Mouse (Mus musculus) limb, embryonic 11.5 days (tissue): ENCODE measurements at regions not wholly inside any gene's neighbourhood (a gene's known extent, or its start where the extent isn't known, plus 50 kb on each side); places are given as distances from the start of the nearest gene placed in this dataset.

Experiments
- ATAC-seq: fragments of 200-750 bp; cut with Nextera tagmentation; 2 replicates; pipeline ENCODE4 v1.8.0; 2017; ENCODE audit warnings: low read depth; ENCODE audit not compliant: insufficient number of reproducible peaks, low FRiP score, low TSS enrichment
- DNase-seq: peaks from one replicate; pipeline ENCODE4 v3.0.0-alpha.2; 2015; ENCODE audit warnings: low spot score
- H3K27ac ChIP-seq: fragments of 300-500 bp; sonication (generic); replicated peaks from 2 replicates; pipeline ENCODE4 v1.5.1; 2014; ENCODE audit warnings: low read depth, mild to moderate bottlenecking, low read length
- H3K27me3 ChIP-seq: fragments of 300-500 bp; sonication (generic); 2 replicates; pipeline ENCODE4 v1.6.1; 2014; ENCODE audit warnings: mild to moderate bottlenecking, low read length, mixed read lengths; ENCODE audit not compliant: control insufficient read depth, insufficient read depth
- H3K36me3 ChIP-seq: fragments of 300-500 bp; sonication (generic); 2 replicates; pipeline ENCODE4 v1.6.1; 2014; ENCODE audit warnings: mild to moderate bottlenecking, low read length, moderate library complexity, mixed read lengths; ENCODE audit not compliant: control insufficient read depth, insufficient read depth
- H3K4me1 ChIP-seq: fragments of 300-500 bp; sonication (generic); 2 replicates; pipeline ENCODE4 v1.6.1; 2014; ENCODE audit warnings: low read length, mixed read lengths; ENCODE audit not compliant: control insufficient read depth, insufficient read depth
- H3K4me2 ChIP-seq: fragments of 300-500 bp; sonication (generic); 2 replicates; pipeline ENCODE4 v1.6.1; 2014; ENCODE audit warnings: low read depth, mild to moderate bottlenecking, moderate library complexity; ENCODE audit not compliant: severe bottlenecking
- H3K4me3 ChIP-seq: fragments of 300-500 bp; sonication (generic); 2 replicates; pipeline ENCODE4 v1.5.1; 2014; ENCODE audit warnings: low read depth, low read length
- H3K9ac ChIP-seq: fragments of 300-500 bp; sonication (generic); 2 replicates; pipeline ENCODE4 v1.6.1; 2014; ENCODE audit warnings: mild to moderate bottlenecking, low read length
- H3K9me3 ChIP-seq: fragments of 300-500 bp; sonication (generic); 2 replicates; pipeline ENCODE4 v1.6.1; 2016; ENCODE audit warnings: low read length; ENCODE audit not compliant: control insufficient read depth
- WGBS: fragments of 180-500 bp; shearing (Covaris S2); extraction: QIAGEN DNeasy Blood & Tissue Kit; methylation state at CpG from one replicate; pipeline ENCODE4 v1.1.7; 2014; 5-methylcytosine and 5-hydroxymethylcytosine counted together

DNA sequence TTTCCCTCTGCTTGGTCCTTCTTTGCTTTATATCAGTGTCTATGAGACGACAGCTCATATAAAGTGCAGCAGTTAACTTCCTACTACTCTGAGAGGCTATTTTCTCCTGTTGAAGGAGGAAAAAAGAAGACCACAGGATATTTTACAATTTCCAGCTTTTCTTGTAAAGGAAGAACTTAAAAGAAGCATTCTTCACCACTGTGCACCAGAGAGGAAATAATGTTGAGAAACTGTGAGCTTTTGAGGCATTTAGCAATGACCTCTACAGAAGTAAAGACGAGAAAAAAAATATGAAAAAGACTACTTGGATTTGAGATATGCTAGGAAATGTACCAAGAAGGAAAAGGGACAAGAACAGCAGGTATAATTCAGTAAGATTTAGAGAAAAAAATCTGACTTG is 134.5 kb downstream of the Kcnj2 start:
- H3K4me3 ChIP-seq = no peak overlapping the region
- H3K4me1 ChIP-seq = no peaks in the 10 kb centered on the region
- H3K9me3 ChIP-seq = no peaks in the 10 kb centered on the region
- no peaks in the 10 kb centered on the region for H3K27me3 ChIP-seq
- no peaks in the 10 kb centered on the region for H3K36me3 ChIP-seq
- no peak overlapping the region for H3K9ac ChIP-seq
- no peak overlapping the region for H3K27ac ChIP-seq
- WGBS = 72% methylated on average over 2 of the region's 2 CpGs
- no peak overlapping the region for H3K4me2 ChIP-seq
- no peak for ATAC-seq
- DNase-seq = no peak

DNA sequence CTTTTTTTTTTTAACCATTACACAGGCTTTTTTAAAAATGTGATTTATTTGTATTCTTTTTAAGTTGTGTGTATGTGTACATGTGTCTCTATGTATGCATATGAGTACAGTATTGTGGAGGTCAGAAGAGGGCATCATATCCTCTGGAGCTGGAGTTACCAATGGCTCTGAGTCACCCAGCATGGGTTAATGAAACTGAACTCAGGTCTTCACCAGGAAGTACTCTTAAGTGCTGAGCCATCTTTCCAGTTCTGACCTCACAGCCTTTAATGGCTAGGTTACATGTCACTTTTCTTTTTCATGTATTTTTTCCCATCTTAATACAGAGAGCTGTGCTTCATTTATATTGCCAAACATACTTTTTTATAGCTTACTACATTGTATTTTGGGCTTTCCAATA is 136.8 kb downstream of the Kcnj2 start:
- Histone ChIP-seq H3K27me3 (no peaks in the 10 kb centered on the region), H3K4me1 (no peaks in the 10 kb centered on the region), H3K4me2 (no peak overlapping the region), H3K27ac (no peak overlapping the region), H3K4me3 (no peak overlapping the region), H3K36me3 (no peaks in the 10 kb centered on the region), H3K9ac (no peak overlapping the region), H3K9me3 (no peaks in the 10 kb centered on the region)
- DNase-seq (no peak), ATAC-seq (no peak)

DNA sequence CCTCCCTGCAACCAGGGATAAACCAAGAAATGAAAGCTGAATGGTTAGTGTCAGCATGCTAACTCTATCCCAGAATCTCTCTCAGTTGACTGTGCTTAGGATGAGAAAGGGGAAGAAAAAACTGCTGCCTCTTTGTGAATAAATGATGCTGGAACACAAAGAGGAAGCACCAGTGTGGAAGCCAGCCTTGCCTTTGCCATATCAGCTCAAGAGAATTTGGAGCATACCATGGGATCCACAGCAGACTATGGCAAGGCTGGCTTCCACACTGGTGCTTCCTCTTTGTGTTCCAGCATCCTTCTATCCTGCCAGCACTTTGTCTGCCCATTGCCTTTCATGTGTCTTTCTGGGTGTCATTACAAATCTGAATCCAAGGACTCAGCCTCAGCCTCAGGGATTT is 144.6 kb downstream of the Kcnj2 start:
- no peak for ATAC-seq
- Histone ChIP-seq H3K4me3 (no peak overlapping the region), H3K4me1 (peaks cover 5% of the 10 kb centered on the region; the same call in 1 of the 2 replicates), H3K9me3 (no peaks in the 10 kb centered on the region), H3K9ac (no peak overlapping the region), H3K36me3 (no peaks in the 10 kb centered on the region), H3K4me2 (no peak overlapping the region), H3K27ac (no peak overlapping the region), H3K27me3 (no peaks in the 10 kb centered on the region)
- no peak for DNase-seq

DNA sequence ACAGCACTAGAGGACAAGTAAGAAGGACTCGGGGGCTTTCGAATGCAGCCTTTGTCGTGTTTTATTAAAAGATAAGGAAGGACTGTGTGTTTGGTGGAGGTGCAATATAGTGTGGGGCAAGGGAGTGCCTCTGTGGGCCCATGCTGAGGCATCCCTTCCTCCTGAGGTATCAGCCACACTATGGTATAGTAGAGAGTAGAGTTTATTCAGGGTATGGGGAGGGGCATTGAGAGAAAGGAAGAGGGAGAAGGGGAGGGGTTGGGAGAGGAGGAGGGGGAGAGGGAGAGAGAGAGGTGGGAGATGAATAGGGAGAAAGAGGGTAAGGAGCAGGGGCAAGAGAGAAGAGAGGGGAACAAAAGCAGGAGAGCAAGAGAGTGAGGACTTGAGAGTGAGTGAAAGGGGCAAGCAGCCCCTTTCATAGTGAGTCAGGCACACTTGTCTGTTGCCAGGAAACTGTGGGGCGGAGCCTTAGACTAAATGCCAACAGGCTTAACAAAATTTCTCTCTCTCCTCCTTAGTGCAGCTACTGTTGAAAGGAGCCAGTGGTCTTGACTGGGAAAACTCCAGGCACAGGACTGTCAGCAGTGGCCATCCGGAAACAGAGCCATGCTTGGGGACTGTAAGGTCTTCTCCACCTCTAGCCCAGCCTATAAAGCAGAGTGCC is 146.2 kb downstream of the Kcnj2 start:
- H3K27ac ChIP-seq = no peak overlapping the region
- no peak for DNase-seq
- no peak overlapping the region for H3K9ac ChIP-seq
- ATAC-seq = no peak
- 69% methylated on average over 5 of the region's 5 CpGs for WGBS
- no peaks in the 10 kb centered on the region for H3K9me3 ChIP-seq
- H3K36me3 ChIP-seq = no peaks in the 10 kb centered on the region
- no peak overlapping the region for H3K4me2 ChIP-seq
- H3K4me1 ChIP-seq = peaks cover 5% of the 10 kb centered on the region; the same call in 1 of the 2 replicates
- H3K4me3 ChIP-seq = no peak overlapping the region
- H3K27me3 ChIP-seq = no peaks in the 10 kb centered on the region

DNA sequence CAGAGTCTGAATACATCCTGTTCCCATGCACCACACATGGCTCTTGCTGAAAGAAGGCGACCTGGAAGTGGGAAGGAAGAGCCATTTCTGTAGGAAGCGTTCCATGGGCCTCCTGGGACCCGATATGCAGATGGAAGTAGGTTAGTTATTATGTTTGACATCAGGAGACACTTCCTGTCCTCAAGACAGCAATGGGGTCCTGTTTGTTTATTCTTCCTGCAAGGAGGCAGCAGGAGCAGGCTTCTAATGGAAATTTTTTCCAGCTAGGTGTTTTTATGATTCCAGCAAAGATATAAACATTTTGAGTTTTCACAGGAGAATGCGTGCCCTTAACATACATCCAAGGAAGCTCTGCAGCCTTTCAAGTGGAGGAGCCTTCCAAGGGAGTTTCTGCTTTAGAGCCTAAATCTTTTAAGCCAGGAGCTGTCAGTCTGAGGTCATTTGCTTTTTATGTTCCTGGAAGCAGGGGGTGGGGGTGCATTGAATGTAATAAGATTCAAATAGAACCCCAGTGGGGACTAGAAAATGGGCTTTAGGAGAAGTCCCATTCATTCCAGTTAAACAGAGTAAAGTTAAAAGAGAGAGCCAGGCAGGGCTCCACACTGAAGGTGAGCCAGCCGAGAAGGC is 146.9 kb downstream of the Kcnj2 start:
- Histone ChIP-seq H3K4me2 (no peak overlapping the region), H3K9ac (no peak overlapping the region), H3K27me3 (no peaks in the 10 kb centered on the region), H3K4me1 (peaks cover 5% of the 10 kb centered on the region; the same call in 1 of the 2 replicates), H3K4me3 (no peak overlapping the region), H3K27ac (no peak overlapping the region), H3K36me3 (no peaks in the 10 kb centered on the region), H3K9me3 (no peaks in the 10 kb centered on the region)
- ATAC-seq (no peak), DNase-seq (no peak)
- WGBS = 58% methylated on average over 5 of the region's 5 CpGs

DNA sequence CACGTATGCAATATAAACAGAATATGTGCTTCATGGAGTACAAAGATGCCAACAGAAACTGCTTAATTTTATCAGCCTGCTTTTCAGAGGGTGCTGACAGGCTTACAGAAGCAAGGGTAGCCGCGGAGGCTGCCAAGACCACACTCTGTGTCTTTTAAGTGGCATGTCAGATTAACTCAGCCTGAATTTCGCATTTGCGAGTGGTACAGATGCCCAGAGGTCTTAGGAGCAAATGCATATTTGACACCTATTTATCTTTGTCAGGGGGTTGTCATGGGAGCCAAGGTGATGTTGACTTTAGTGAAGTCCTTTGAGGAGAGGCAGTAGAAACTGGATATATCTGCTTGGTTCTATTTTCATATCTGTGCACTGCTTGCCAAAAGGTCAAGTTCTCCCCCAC is 149.0 kb downstream of the Kcnj2 start:
- Histone ChIP-seq H3K27ac (no peak overlapping the region), H3K9ac (no peak overlapping the region), H3K4me3 (no peak overlapping the region), H3K4me2 (no peak overlapping the region), H3K4me1 (peaks cover 5% of the 10 kb centered on the region; the same call in 1 of the 2 replicates), H3K36me3 (no peaks in the 10 kb centered on the region), H3K9me3 (no peaks in the 10 kb centered on the region), H3K27me3 (no peaks in the 10 kb centered on the region)
- DNase-seq = no peak
- WGBS = 88% methylated on average over 5 of the region's 5 CpGs
- ATAC-seq = no peak

DNA sequence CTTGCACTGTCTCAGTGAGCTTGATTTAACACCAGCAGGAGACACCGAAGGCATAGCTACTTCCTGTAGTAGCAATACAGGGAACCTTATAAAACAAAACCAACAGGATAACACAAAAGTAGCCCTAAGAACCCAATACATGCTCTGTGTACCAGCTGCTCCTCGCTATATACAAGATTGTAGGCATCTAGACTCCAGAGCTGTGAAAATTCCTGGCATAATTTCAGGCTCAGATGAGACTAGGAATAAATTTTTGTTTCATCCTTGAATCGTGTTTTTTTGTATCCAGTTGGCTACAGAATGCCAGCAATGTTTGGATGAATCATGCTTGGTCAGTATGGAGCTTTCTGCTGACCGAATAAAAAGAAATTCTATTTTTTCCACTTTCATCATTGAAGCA is 157.9 kb downstream of the Kcnj2 start:
- Histone ChIP-seq H3K9ac (no peak overlapping the region), H3K4me3 (no peak overlapping the region), H3K27ac (no peak overlapping the region), H3K9me3 (no peaks in the 10 kb centered on the region), H3K4me1 (no peaks in the 10 kb centered on the region), H3K27me3 (no peaks in the 10 kb centered on the region), H3K36me3 (no peaks in the 10 kb centered on the region), H3K4me2 (no peak overlapping the region)
- 93% methylated on average over 4 of the region's 4 CpGs for WGBS
- ATAC-seq (no peak), DNase-seq (no peak)

DNA sequence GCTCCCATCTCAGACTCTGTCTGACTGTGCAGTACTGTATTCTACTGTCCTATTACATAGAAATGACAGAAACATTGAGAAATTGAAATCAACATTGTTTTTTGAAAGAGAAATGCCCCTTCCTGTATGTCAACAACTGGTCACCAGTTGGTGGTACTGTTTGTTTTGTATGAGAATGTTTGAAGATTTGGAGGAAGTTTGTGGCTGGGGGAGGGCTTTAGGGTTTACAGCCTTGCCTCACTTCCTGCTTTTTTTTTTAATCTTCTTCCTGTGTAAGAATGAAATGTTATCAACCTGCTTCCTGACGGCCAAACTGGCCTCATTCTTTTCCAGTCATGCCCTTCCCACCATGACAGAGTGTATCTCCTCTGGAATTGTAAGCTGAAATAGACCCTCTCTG is 161.3 kb downstream of the Kcnj2 start:
- Histone ChIP-seq H3K27me3 (no peaks in the 10 kb centered on the region), H3K36me3 (no peaks in the 10 kb centered on the region), H3K9ac (no peak overlapping the region), H3K4me3 (no peak overlapping the region), H3K27ac (no peak overlapping the region), H3K4me1 (no peaks in the 10 kb centered on the region), H3K9me3 (no peaks in the 10 kb centered on the region), H3K4me2 (no peak overlapping the region)
- DNase-seq = no peak
- ATAC-seq = no peak
- WGBS = 68% methylated on average over 1 of the region's 1 CpGs

DNA sequence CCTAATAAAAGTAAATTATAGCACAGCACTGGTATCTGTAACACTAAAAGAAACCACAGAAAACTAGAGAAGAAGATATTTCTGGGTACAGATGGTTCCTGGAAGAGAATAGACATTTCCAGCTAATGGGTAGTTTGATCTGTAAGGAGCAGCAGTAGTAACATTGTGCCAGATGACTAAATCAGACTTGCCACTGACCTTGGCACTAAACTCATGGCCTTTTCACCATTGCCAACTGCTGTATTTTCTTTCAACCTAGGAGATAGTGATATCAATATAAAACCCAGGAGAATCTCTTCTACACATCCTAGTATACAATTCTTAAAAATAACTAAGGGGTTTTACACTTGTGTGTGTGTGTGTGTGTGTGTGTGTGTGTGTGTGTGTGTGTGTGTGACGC is 170.8 kb downstream of the Kcnj2 start:
- no peak overlapping the region for H3K4me2 ChIP-seq
- no peaks in the 10 kb centered on the region for H3K36me3 ChIP-seq
- ATAC-seq (no peak), DNase-seq (no peak)
- H3K9me3 ChIP-seq = no peaks in the 10 kb centered on the region
- 100% methylated on average over 1 of the region's 1 CpGs for WGBS
- H3K4me1 ChIP-seq = no peaks in the 10 kb centered on the region
- H3K4me3 ChIP-seq = no peak overlapping the region
- H3K9ac ChIP-seq = no peak overlapping the region
- no peaks in the 10 kb centered on the region for H3K27me3 ChIP-seq
- no peak overlapping the region for H3K27ac ChIP-seq
